Mouse (Mus musculus): ENCODE measurements around the gene Plpp7. TPM values are rescaled to one million over a fixed set of nuclear protein-coding genes. Genes with fewer than 3 reads are reported as not detected.

Gene Plpp7
- polyA plus RNA-seq, 1 experiment from 2014 or later, result 2.0 TPM

GRCm38 (mm10) chr2:32103557-32103956, 8.2 kb downstream of the Plpp7 start:
- Histone ChIP-seq H3K27ac (replicated peaks) (no peak overlapping the region), H3K4me1 (replicated peaks) (peaks cover 40% of the 10 kb centered on the region), H3K36me3 (replicated peaks) (no peaks in the 10 kb centered on the region), H3K9me3 (replicated peaks) (no peaks in the 10 kb centered on the region), H3K27me3 (no peaks in the 10 kb centered on the region; the same call in 1 of the 2 replicates), H3K9ac (no peak overlapping the region), H3K4me3 (replicated peaks) (no peak overlapping the region), H3K4me2 (no peak overlapping the region)
- no peak for ATAC-seq (ENCODE audit: insufficient read depth)
- 64% methylated on average over 7 of the region's 7 CpGs for WGBS (ENCODE audit: insufficient replicate concordance)

- WGBS (ENCODE audit: insufficient replicate concordance), result 79% methylated on average over 7 of the region's 7 CpGs
- Histone ChIP-seq H3K27ac (replicated peaks) (no peak overlapping the region), H3K9ac (no peak overlapping the region; the same call in 1 of the 2 replicates), H3K36me3 (replicated peaks) (no peaks in the 10 kb centered on the region), H3K4me3 (replicated peaks) (no peak overlapping the region), H3K4me1 (replicated peaks) (peaks cover 34% of the 10 kb centered on the region), H3K9me3 (replicated peaks) (no peaks in the 10 kb centered on the region), H3K27me3 (no peaks in the 10 kb centered on the region; the same call in 1 of the 2 replicates), H3K4me2 (no peak overlapping the region)
- no peak for ATAC-seq (ENCODE audit: insufficient read depth)
Measured at GRCm38 (mm10) chr2:32104122-32104521, 8.8 kb downstream of the Plpp7 start.

GRCm38 (mm10) chr2:32105117-32105913, 10.0 kb downstream of the Plpp7 start:
- ATAC-seq (ENCODE audit: insufficient read depth), result no peak

GRCm38 (mm10) chr2:32105930-32106329, 10.6 kb downstream of the Plpp7 start:
- H3K4me3 ChIP-seq (replicated peaks), result no peak overlapping the region
- H3K27me3 ChIP-seq, result no peaks in the 10 kb centered on the region; the same call in 1 of the 2 replicates
- no peaks in the 10 kb centered on the region for H3K9me3 ChIP-seq (replicated peaks)
- no peak for ATAC-seq (ENCODE audit: insufficient read depth)
- H3K4me1 ChIP-seq (replicated peaks), result peaks cover 35% of the 10 kb centered on the region
- no peak overlapping the region for H3K4me2 ChIP-seq
- H3K9ac ChIP-seq, result no peak overlapping the region; the same call in 1 of the 2 replicates
- H3K27ac ChIP-seq (replicated peaks), result 0 out of 2 replicates have a peak overlapping the region, but pooled peaks have one; percentile 0
- 73% methylated on average over 7 of the region's 7 CpGs for WGBS (ENCODE audit: insufficient replicate concordance)
- H3K36me3 ChIP-seq (replicated peaks), result no peaks in the 10 kb centered on the region

More at GRCm38 (mm10) chr2:32105117-32105913, 10.0 kb downstream of the Plpp7 start:
- H3K27ac ChIP-seq (replicated peaks), result 0 out of 2 replicates have a peak overlapping the region, but pooled peaks have one; percentile 0
- no peaks in the 10 kb centered on the region for H3K9me3 ChIP-seq (replicated peaks)
- H3K36me3 ChIP-seq (replicated peaks), result no peaks in the 10 kb centered on the region
- H3K9ac ChIP-seq, result no peak overlapping the region
- WGBS (ENCODE audit: insufficient replicate concordance), result 75% methylated on average over 16 of the region's 16 CpGs
- H3K27me3 ChIP-seq, result no peaks in the 10 kb centered on the region; the same call in 1 of the 2 replicates
- peaks cover 28% of the 10 kb centered on the region for H3K4me1 ChIP-seq (replicated peaks)
- no peak overlapping the region for H3K4me2 ChIP-seq
- H3K4me3 ChIP-seq (replicated peaks), result no peak overlapping the region

- no peak for ATAC-seq (ENCODE audit: insufficient read depth)
- peaks cover 68% of the 10 kb centered on the region for H3K4me1 ChIP-seq (replicated peaks)
- H3K9ac ChIP-seq, result no peak overlapping the region
- no peaks in the 10 kb centered on the region for H3K9me3 ChIP-seq (replicated peaks)
- peak overlapping the region; percentile 38 for H3K27ac ChIP-seq (replicated peaks)
- WGBS (ENCODE audit: insufficient replicate concordance), result 87% methylated on average over 1 of the region's 1 CpGs
- no peak overlapping the region for H3K4me2 ChIP-seq
- no peaks in the 10 kb centered on the region for H3K27me3 ChIP-seq
- H3K36me3 ChIP-seq (replicated peaks), result no peaks in the 10 kb centered on the region
- no peak overlapping the region for H3K4me3 ChIP-seq (replicated peaks)
Measured at GRCm38 (mm10) chr2:32111268-32111667, 15.9 kb downstream of the Plpp7 start.

GRCm38 (mm10) chr2:32112548-32112947, 17.2 kb downstream of the Plpp7 start:
- H3K4me2 ChIP-seq, result no peak overlapping the region
- H3K27me3 ChIP-seq, result no peaks in the 10 kb centered on the region
- no peak overlapping the region for H3K4me3 ChIP-seq (replicated peaks)
- peak overlapping the region; percentile 92; the same call in 1 of the 2 replicates for H3K27ac ChIP-seq (replicated peaks)
- no peak overlapping the region for H3K9ac ChIP-seq
- H3K36me3 ChIP-seq (replicated peaks), result 0 out of 2 replicates have a peak, but pooled peaks cover 4% of the 10 kb centered on the region
- H3K9me3 ChIP-seq (replicated peaks), result no peaks in the 10 kb centered on the region; the same call in 1 of the 2 replicates
- WGBS (ENCODE audit: insufficient replicate concordance), result 68% methylated on average over 2 of the region's 2 CpGs
- H3K4me1 ChIP-seq (replicated peaks), result peaks cover 62% of the 10 kb centered on the region
- ATAC-seq (ENCODE audit: insufficient read depth), result no peak

- H3K36me3 ChIP-seq (replicated peaks), result 0 out of 2 replicates have a peak, but pooled peaks cover 4% of the 10 kb centered on the region
- no peaks in the 10 kb centered on the region; the same call in 1 of the 2 replicates for H3K9me3 ChIP-seq (replicated peaks)
- WGBS (ENCODE audit: insufficient replicate concordance), result 20% methylated on average over 4 of the region's 4 CpGs
- peak overlapping the region; percentile 92 for H3K27ac ChIP-seq (replicated peaks)
- peak overlapping the region; percentile 20 for H3K4me3 ChIP-seq (replicated peaks)
- peaks cover 65% of the 10 kb centered on the region for H3K4me1 ChIP-seq (replicated peaks)
- peak; percentile 87 for ATAC-seq (ENCODE audit: insufficient read depth)
- peak overlapping the region; percentile 53 for H3K4me2 ChIP-seq
- no peaks in the 10 kb centered on the region for H3K27me3 ChIP-seq
- H3K9ac ChIP-seq, result peak overlapping the region; percentile 41
Measured at GRCm38 (mm10) chr2:32115851-32116268, 20.5 kb downstream of the Plpp7 start.

- WGBS (ENCODE audit: insufficient replicate concordance), result 84% methylated on average over 20 of the region's 20 CpGs
- peaks cover 55% of the 10 kb centered on the region for H3K4me1 ChIP-seq (replicated peaks)
- peak overlapping the region; percentile 27; the same call in 1 of the 2 replicates for H3K4me2 ChIP-seq
- H3K36me3 ChIP-seq (replicated peaks), result 0 out of 2 replicates have a peak, but pooled peaks cover 4% of the 10 kb centered on the region
- H3K4me3 ChIP-seq (replicated peaks), result no peak overlapping the region
- peak overlapping the region; percentile 55 for H3K27ac ChIP-seq (replicated peaks)
- H3K27me3 ChIP-seq, result no peaks in the 10 kb centered on the region
- H3K9me3 ChIP-seq (replicated peaks), result no peaks in the 10 kb centered on the region; the same call in 1 of the 2 replicates
- H3K9ac ChIP-seq, result no peak overlapping the region
- no peak for ATAC-seq (ENCODE audit: insufficient read depth)
Measured at GRCm38 (mm10) chr2:32119802-32120750, 24.7 kb downstream of the Plpp7 start.

- Histone ChIP-seq H3K27me3 (no peaks in the 10 kb centered on the region), H3K4me2 (peak overlapping the region; percentile 48), H3K4me3 (replicated peaks) (no peak overlapping the region), H3K9ac (peak overlapping the region; percentile 10), H3K9me3 (replicated peaks) (no peaks in the 10 kb centered on the region; the same call in 1 of the 2 replicates), H3K27ac (replicated peaks) (peak overlapping the region; percentile 73), H3K36me3 (replicated peaks) (0 out of 2 replicates have a peak, but pooled peaks cover 4% of the 10 kb centered on the region), H3K4me1 (replicated peaks) (peaks cover 53% of the 10 kb centered on the region)
- WGBS (ENCODE audit: insufficient replicate concordance), result 39% methylated on average over 5 of the region's 5 CpGs
- no peak; the same call in 1 of the 2 replicates for ATAC-seq (ENCODE audit: insufficient read depth)
Measured at GRCm38 (mm10) chr2:32121150-32121549, 25.8 kb downstream of the Plpp7 start.

- no peak for ATAC-seq (ENCODE audit: insufficient read depth)
- no peak overlapping the region for H3K4me3 ChIP-seq (replicated peaks)
- H3K27ac ChIP-seq (replicated peaks), result peak overlapping the region; percentile 49
- H3K9me3 ChIP-seq (replicated peaks), result no peaks in the 10 kb centered on the region; the same call in 1 of the 2 replicates
- H3K4me2 ChIP-seq, result no peak overlapping the region
- no peaks in the 10 kb centered on the region for H3K27me3 ChIP-seq
- no peak overlapping the region for H3K9ac ChIP-seq
- H3K4me1 ChIP-seq (replicated peaks), result peaks cover 53% of the 10 kb centered on the region
- H3K36me3 ChIP-seq (replicated peaks), result 0 out of 2 replicates have a peak, but pooled peaks cover 1% of the 10 kb centered on the region
- WGBS (ENCODE audit: insufficient replicate concordance), result 73% methylated on average over 2 of the region's 2 CpGs
Measured at GRCm38 (mm10) chr2:32121785-32122184, 26.5 kb downstream of the Plpp7 start.

Measured in liver, embryonic 15.5 days (tissue).